ENCODE assay signal across 11 mouse cellular contexts in the genomic region with DNA sequence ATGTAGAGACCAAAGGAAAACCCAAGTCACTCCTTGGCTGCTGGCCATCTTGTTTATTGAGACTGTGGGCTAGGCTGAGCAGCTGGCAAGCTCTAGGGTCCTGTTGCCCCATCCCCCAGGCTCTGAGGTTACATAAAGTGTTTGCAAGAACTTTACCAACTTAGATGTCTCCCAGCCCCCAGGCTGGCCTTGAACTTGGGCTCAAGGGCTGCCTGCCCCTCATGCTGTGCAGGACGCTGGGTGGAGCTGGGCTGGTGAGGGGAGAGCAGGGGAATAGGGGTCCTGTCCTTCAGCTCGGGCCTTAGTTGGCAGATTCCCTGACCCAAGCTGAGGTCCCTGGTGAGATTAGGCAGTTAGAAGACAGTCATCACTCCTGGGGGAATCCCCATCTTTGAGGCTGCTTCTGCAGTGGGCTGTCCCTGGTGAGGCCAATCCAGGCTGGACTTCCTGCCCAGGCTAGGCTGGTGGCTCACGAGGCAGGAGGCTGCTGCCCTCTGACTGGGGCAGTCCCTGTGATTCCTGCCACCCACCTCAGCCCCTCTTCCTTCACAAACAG. TPM values are rescaled to one million over a fixed set of nuclear protein-coding genes. Genes with fewer than 3 reads are reported as not detected.
A peak's percentile ranks its signal among the peaks of the same experiment; 100 is the strongest.
DNase-seq lines count a peak whose midpoint lies in the region; ATAC-seq and TF ChIP-seq lines count a peak whose summit lies in the region.
"Had no signal": no experiment of that assay in that cellular context is flagged by ENCODE, and none has a peak within 500 bp of the region (broad histone marks: within the 10 kb centered on the region; RNA-seq: fewer than 3 reads in every experiment).

No protein-coding gene starts in this region.

- no peak overlapping the region for H3K27ac ChIP-seq in heart, embryonic 11.5 days (ENCODE audit: low read depth, low read length)
- H3K27ac ChIP-seq in midbrain, postnatal 0 days (ENCODE audit: low read depth, low read length), result no peak overlapping the region
- no peak overlapping the region for H3K27ac ChIP-seq in midbrain, embryonic 10.5 days (replicated peaks)
- 0 out of 2 replicates have a peak overlapping the region, but pooled peaks have one; percentile 11 for H3K27ac ChIP-seq in embryonic facial prominence, embryonic 13.5 days
- H3K27ac ChIP-seq: hindbrain, embryonic 15.5 days had no signal

- H3K36me3 ChIP-seq in heart, embryonic 11.5 days (ENCODE audit: control insufficient read depth, insufficient read depth, low read length), result no peaks in the 10 kb centered on the region
- no peaks in the 10 kb centered on the region for H3K36me3 ChIP-seq in midbrain, postnatal 0 days (ENCODE audit: insufficient read depth, low read length)
- H3K36me3 ChIP-seq in midbrain, embryonic 10.5 days, result no peaks in the 10 kb centered on the region
- H3K36me3 ChIP-seq in embryonic facial prominence, embryonic 13.5 days, result no peaks in the 10 kb centered on the region
- H3K36me3 ChIP-seq: hindbrain, embryonic 15.5 days had no signal

- WGBS in heart, embryonic 11.5 days (ENCODE audit: insufficient replicate concordance), result 48% methylated on average over 3 of the region's 3 CpGs
- 64% methylated on average over 3 of the region's 3 CpGs for WGBS in midbrain, postnatal 0 days
- WGBS in midbrain, embryonic 10.5 days, result 64% methylated on average over 3 of the region's 3 CpGs
- WGBS in embryonic facial prominence, embryonic 13.5 days, result 61% methylated on average over 3 of the region's 3 CpGs

- ATAC-seq in heart, embryonic 11.5 days (replicated peaks; ENCODE audit: insufficient number of reproducible peaks, low FRiP score, low TSS enrichment), result no peak
- no peak for ATAC-seq in midbrain, postnatal 0 days (ENCODE audit: low FRiP score)
- no peak for ATAC-seq in embryonic facial prominence, embryonic 13.5 days (ENCODE audit: insufficient number of reproducible peaks, insufficient read depth, low FRiP score, low TSS enrichment, low read depth)

- no peak overlapping the region for H3K4me2 ChIP-seq in heart, embryonic 11.5 days
- H3K4me2 ChIP-seq in midbrain, postnatal 0 days (ENCODE audit: low read depth, low read length, poor library complexity, severe bottlenecking), result no peak overlapping the region
- no peak overlapping the region for H3K4me2 ChIP-seq in embryonic facial prominence, embryonic 13.5 days
- H3K4me2 ChIP-seq: hindbrain, embryonic 15.5 days had no signal

- peaks cover 28% of the 10 kb centered on the region for H3K4me1 ChIP-seq in heart, embryonic 11.5 days (ENCODE audit: control insufficient read depth, insufficient read depth, low read length)
- no peaks in the 10 kb centered on the region for H3K4me1 ChIP-seq in midbrain, postnatal 0 days (ENCODE audit: insufficient read depth, low read length)
- peaks cover 24% of the 10 kb centered on the region for H3K4me1 ChIP-seq in midbrain, embryonic 10.5 days
- peaks cover 41% of the 10 kb centered on the region for H3K4me1 ChIP-seq in embryonic facial prominence, embryonic 13.5 days

- peak; percentile 90 for DNase-seq in heart, adult 11 months
- DNase-seq in midbrain, postnatal 0 days (ENCODE audit: low spot score), result peak; percentile 56
- no peak for DNase-seq in midbrain, embryonic 10.5 days (ENCODE audit: low spot score)
- peak; percentile 59 to 77 for DNase-seq in natural killer cell, adult 2 months (ENCODE audit: low spot score in 2 of 2)
- DNase-seq in cerebellum, adult 9-10 months, result no peak
- DNase-seq in cerebellum, adult 9-11 months, result no peak
- DNase-seq: gastrocnemius, postnatal 14 days had no signal

- H3K27me3 ChIP-seq in heart, embryonic 11.5 days (ENCODE audit: control insufficient read depth, insufficient read depth, low read length), result peaks cover 2% of the 10 kb centered on the region; the same call in 1 of the 2 replicates
- H3K27me3 ChIP-seq in midbrain, postnatal 0 days (ENCODE audit: insufficient read depth, low read length), result no peaks in the 10 kb centered on the region
- H3K27me3 ChIP-seq in midbrain, embryonic 10.5 days (ENCODE audit: low read depth, poor library complexity, severe bottlenecking), result no peaks in the 10 kb centered on the region
- no peaks in the 10 kb centered on the region for H3K27me3 ChIP-seq in embryonic facial prominence, embryonic 13.5 days
- H3K27me3 ChIP-seq: hindbrain, embryonic 15.5 days had no signal

- H3K4me3 ChIP-seq in heart, embryonic 11.5 days (ENCODE audit: low read depth, low read length), result no peak overlapping the region
- no peak overlapping the region for H3K4me3 ChIP-seq in midbrain, postnatal 0 days (ENCODE audit: low read depth, low read length)
- H3K4me3 ChIP-seq in midbrain, embryonic 10.5 days, result no peak overlapping the region
- H3K4me3 ChIP-seq in embryonic facial prominence, embryonic 13.5 days, result no peak overlapping the region
- H3K4me3 ChIP-seq: hindbrain, embryonic 15.5 days had no signal

- H3K9me3 ChIP-seq in heart, embryonic 11.5 days (replicated peaks; ENCODE audit: control insufficient read depth, low read length), result peaks cover 4% of the 10 kb centered on the region; the same call in 1 of the 2 replicates
- no peaks in the 10 kb centered on the region for H3K9me3 ChIP-seq in midbrain, postnatal 0 days (ENCODE audit: low read length)
- H3K9me3 ChIP-seq in midbrain, embryonic 10.5 days (replicated peaks), result peaks cover 5% of the 10 kb centered on the region; the same call in 1 of the 2 replicates
- 0 out of 2 replicates have a peak, but pooled peaks cover 5% of the 10 kb centered on the region for H3K9me3 ChIP-seq in embryonic facial prominence, embryonic 13.5 days
- H3K9me3 ChIP-seq: hindbrain, embryonic 15.5 days had no signal

- H3K9ac ChIP-seq in heart, embryonic 11.5 days (ENCODE audit: low read depth, low read length), result no peak overlapping the region
- H3K9ac ChIP-seq in midbrain, postnatal 0 days (replicated peaks; ENCODE audit: low read length, poor library complexity, severe bottlenecking), result no peak overlapping the region
- peak overlapping the region; percentile 49; the same call in 1 of the 2 replicates for H3K9ac ChIP-seq in embryonic facial prominence, embryonic 13.5 days
- H3K9ac ChIP-seq: hindbrain, embryonic 15.5 days had no signal

- no peak for TF ChIP-seq CTCF in midbrain, postnatal 0 days (IDR thresholded peaks at IDR 0.05)

RNA-seq across cellular contexts. Expression of gene Gadd45b, which starts 37.3 kb away (rescaled TPM):
- polyA plus RNA-seq in heart, embryonic 11.5 days (2014; fragmentation: Nextera tagmentation; extraction: Ambion mirVana), result 21.3 and 25.6 TPM in 2 replicates
- 3.5 and 7.3 TPM in 2 replicates for total RNA-seq in midbrain, postnatal 0 days (2014; rRNA removed)
- polyA plus RNA-seq in midbrain, postnatal 0 days (2015; fragmentation: Nextera tagmentation; extraction: Ambion mirVana), result 5.0 and 6.4 TPM in 2 replicates
- polyA plus RNA-seq in midbrain, embryonic 10.5 days (2016; fragmentation: Nextera tagmentation; extraction: Ambion mirVana), result 6.1 and 9.2 TPM in 2 replicates
- 29.0 and 29.9 TPM in 2 replicates for polyA plus RNA-seq in embryonic facial prominence, embryonic 13.5 days (2015; fragmentation: Nextera tagmentation; extraction: Ambion mirVana)

RNA-seq across cellular contexts. Expression of gene Gng7, which starts 47.6 kb away (rescaled TPM):
- 1.4 TPM in 2 replicates for polyA plus RNA-seq in heart, embryonic 11.5 days (2014; fragmentation: Nextera tagmentation; extraction: Ambion mirVana)
- 27.6 and 40.7 TPM in 2 replicates for total RNA-seq in midbrain, postnatal 0 days (2014; rRNA removed)
- polyA plus RNA-seq in midbrain, postnatal 0 days (2015; fragmentation: Nextera tagmentation; extraction: Ambion mirVana), result 29.5 and 29.9 TPM in 2 replicates
- 6.0 and 8.4 TPM in 2 replicates for polyA plus RNA-seq in midbrain, embryonic 10.5 days (2016; fragmentation: Nextera tagmentation; extraction: Ambion mirVana)
- 11.3 and 13.1 TPM in 2 replicates for polyA plus RNA-seq in embryonic facial prominence, embryonic 13.5 days (2015; fragmentation: Nextera tagmentation; extraction: Ambion mirVana)
- total RNA-seq: monocyte, adult 5-6 weeks had no signal

RNA-seq across cellular contexts. Expression of gene Lmnb2, which starts 49.1 kb away (rescaled TPM):
- polyA plus RNA-seq in heart, embryonic 11.5 days (2014; fragmentation: Nextera tagmentation; extraction: Ambion mirVana), result 7.9 and 11.6 TPM in 2 replicates
- 40.2 and 47.3 TPM in 2 replicates for total RNA-seq in midbrain, postnatal 0 days (2014; rRNA removed)
- polyA plus RNA-seq in midbrain, postnatal 0 days (2015; fragmentation: Nextera tagmentation; extraction: Ambion mirVana), result 22.6 and 22.7 TPM in 2 replicates
- polyA plus RNA-seq in midbrain, embryonic 10.5 days (2016; fragmentation: Nextera tagmentation; extraction: Ambion mirVana), result 77.9 and 84.7 TPM in 2 replicates
- 51.5 and 63.4 TPM in 2 replicates for polyA plus RNA-seq in embryonic facial prominence, embryonic 13.5 days (2015; fragmentation: Nextera tagmentation; extraction: Ambion mirVana)

RNA-seq across cellular contexts. Expression of gene Diras1, which starts 58.3 kb away (rescaled TPM):
- 0.13 TPM in 1 of 2 replicates, not detected in the other for polyA plus RNA-seq in heart, embryonic 11.5 days (2014; fragmentation: Nextera tagmentation; extraction: Ambion mirVana)
- total RNA-seq in midbrain, postnatal 0 days (2014; rRNA removed), result 104 and 119 TPM in 2 replicates
- polyA plus RNA-seq in midbrain, postnatal 0 days (2015; fragmentation: Nextera tagmentation; extraction: Ambion mirVana), result 95.2 and 98.3 TPM in 2 replicates
- 3.0 and 6.4 TPM in 2 replicates for polyA plus RNA-seq in midbrain, embryonic 10.5 days (2016; fragmentation: Nextera tagmentation; extraction: Ambion mirVana)
- 0.80 and 1.0 TPM in 2 replicates for polyA plus RNA-seq in embryonic facial prominence, embryonic 13.5 days (2015; fragmentation: Nextera tagmentation; extraction: Ambion mirVana)

Comparison
In these comparisons a context has a peak if more than half of its experiments do, and no peak if none do; other contexts are left out.
1. DNase-seq: peak in heart, adult 11 months (single experiment), midbrain, postnatal 0 days (single experiment) and natural killer cell, adult 2 months (2 of 2); none in midbrain, embryonic 10.5 days (single experiment), cerebellum, adult 9-10 months (single experiment) and cerebellum, adult 9-11 months (single experiment).